Mouse (Mus musculus) hindbrain, embryonic 13.5 days (tissue): ENCODE results near the gene Rabl6. TPM values are rescaled to one million over a fixed set of nuclear protein-coding genes. Genes with fewer than 3 reads are reported as not detected.

Source experiments
- ATAC-seq: fragments of 200-750 bp; cut with Nextera tagmentation; 2 replicates; pipeline ENCODE4 v1.8.0; 2017; ENCODE audit warnings: moderate TSS enrichment; ENCODE audit not compliant: low FRiP score
- H3K27ac ChIP-seq: fragments of 300-500 bp; sonication (generic); 2 replicates; pipeline ENCODE4 v1.5.1; 2015; ENCODE audit warnings: inconsistent platforms, mild to moderate bottlenecking, moderate library complexity
- H3K27me3 ChIP-seq: fragments of 300-500 bp; sonication (generic); 2 replicates; pipeline ENCODE4 v1.6.1; 2015; ENCODE audit warnings: mild to moderate bottlenecking, inconsistent platforms
- H3K36me3 ChIP-seq: fragments of 300-500 bp; sonication (generic); 2 replicates; pipeline ENCODE4 v1.6.1; 2015; ENCODE audit warnings: mild to moderate bottlenecking, inconsistent platforms
- H3K4me1 ChIP-seq: fragments of 300-500 bp; sonication (generic); replicated peaks from 2 replicates; pipeline ENCODE4 v1.6.1; 2015; ENCODE audit warnings: inconsistent platforms
- H3K4me2 ChIP-seq: fragments of 300-500 bp; sonication (generic); 2 replicates; pipeline ENCODE4 v1.6.1; 2015; ENCODE audit warnings: inconsistent platforms, mild to moderate bottlenecking, moderate library complexity
- H3K4me3 ChIP-seq: fragments of 300-500 bp; sonication (generic); 2 replicates; pipeline ENCODE4 v1.5.1; 2015; ENCODE audit warnings: mild to moderate bottlenecking, inconsistent platforms
- H3K9ac ChIP-seq: fragments of 300-500 bp; sonication (generic); 2 replicates; pipeline ENCODE4 v1.6.1; 2015; ENCODE audit warnings: mild to moderate bottlenecking, inconsistent platforms
- H3K9me3 ChIP-seq: fragments of 300-500 bp; sonication (generic); 2 replicates; pipeline ENCODE4 v1.6.1; 2016; ENCODE audit warnings: inconsistent platforms
- WGBS: fragments of 180-500 bp; shearing (Covaris S2); methylation state at CpG from one replicate; pipeline ENCODE4 v1.1.7; 2015; 5-methylcytosine and 5-hydroxymethylcytosine counted together
- polyA plus RNA-seq: library from polyadenylated mRNA; unstranded; fragments of >200 nt; fragmentation: Nextera tagmentation; extraction: Ambion mirVana; gene quantifications from 2 replicates; pipeline ENCODE4 v1.2.1, GENCODE M21; 2015

Gene Rabl6
- polyA plus RNA-seq, 1 experiment from 2014 or later, result 75.5 TPM

DNA sequence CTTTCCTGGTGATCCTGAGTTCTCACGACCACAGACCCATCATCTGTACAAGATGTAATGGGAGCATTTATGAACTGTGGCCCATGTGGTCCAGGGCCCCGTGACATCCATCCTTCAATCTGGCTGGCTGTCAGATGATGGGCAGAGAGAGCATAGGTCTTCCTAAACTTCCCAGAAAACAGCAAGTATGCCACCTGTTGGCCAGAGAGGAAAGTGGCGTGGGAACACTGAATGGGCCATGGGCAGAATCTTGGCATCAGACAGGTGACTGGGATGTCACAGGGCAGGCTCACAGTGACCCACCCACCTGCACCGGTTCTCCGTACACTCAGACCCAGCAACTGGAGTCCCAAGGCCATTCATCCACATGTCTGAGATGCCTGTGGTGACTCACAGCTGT, 57.1 kb downstream of the Rabl6 start:
- no peak for ATAC-seq

DNA sequence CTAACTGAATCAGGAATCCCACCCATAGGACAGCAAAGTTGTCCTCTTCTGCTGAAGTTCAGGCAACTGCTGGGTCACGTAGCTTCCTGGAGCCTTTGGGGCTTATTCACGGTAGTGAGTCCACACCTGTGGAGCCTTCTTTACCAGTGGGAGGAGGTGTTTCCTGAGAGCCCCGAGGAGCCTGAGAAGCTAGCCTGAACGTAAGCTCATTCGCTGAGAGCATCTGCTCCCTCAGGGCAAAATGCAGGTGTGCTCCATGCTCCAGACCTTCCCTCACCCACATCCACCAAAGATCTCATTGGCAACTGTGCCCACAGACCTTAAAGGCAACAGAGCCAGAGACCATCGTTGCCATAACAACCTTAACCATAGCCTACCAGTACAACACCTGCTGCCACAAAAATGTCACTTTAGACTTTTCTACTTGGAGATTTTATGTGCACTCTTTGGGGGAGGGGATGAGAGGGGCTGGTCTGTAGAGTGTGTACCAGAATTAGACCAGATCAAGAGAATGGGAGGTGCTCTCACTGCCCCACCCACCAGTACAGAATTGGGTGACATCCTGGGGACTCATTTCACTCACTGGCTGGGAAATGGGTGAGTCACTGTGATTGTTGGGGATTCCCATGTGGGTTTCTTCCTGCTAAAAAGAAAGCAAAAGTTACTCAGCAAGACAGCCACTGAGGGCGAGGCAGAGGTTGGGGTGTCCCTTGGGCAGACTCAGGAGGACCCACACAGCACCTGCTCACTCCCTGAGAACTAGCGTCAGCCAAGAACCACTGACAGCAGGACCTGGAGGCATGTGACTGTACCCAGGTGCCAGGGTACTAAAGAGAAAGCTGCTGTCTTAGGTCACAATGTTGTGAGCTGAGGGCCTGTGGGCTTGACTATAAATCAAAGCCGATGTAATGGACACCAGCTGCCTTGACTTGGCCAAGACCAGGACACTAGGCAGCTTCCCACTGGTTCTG, 59.0 kb downstream of the Rabl6 start:
- 76% methylated on average over 9 of the region's 9 CpGs for WGBS

More for the DNA sequence above, 57.1 kb downstream of the Rabl6 start:
- Histone ChIP-seq H3K4me3 (no peak overlapping the region), H3K9me3 (no peaks in the 10 kb centered on the region), H3K9ac (no peak overlapping the region), H3K36me3 (no peaks in the 10 kb centered on the region), H3K4me2 (no peak overlapping the region), H3K27me3 (no peaks in the 10 kb centered on the region), H3K27ac (no peak overlapping the region), H3K4me1 (peaks cover 5% of the 10 kb centered on the region)
- 42% methylated on average over 5 of the region's 5 CpGs for WGBS

DNA sequence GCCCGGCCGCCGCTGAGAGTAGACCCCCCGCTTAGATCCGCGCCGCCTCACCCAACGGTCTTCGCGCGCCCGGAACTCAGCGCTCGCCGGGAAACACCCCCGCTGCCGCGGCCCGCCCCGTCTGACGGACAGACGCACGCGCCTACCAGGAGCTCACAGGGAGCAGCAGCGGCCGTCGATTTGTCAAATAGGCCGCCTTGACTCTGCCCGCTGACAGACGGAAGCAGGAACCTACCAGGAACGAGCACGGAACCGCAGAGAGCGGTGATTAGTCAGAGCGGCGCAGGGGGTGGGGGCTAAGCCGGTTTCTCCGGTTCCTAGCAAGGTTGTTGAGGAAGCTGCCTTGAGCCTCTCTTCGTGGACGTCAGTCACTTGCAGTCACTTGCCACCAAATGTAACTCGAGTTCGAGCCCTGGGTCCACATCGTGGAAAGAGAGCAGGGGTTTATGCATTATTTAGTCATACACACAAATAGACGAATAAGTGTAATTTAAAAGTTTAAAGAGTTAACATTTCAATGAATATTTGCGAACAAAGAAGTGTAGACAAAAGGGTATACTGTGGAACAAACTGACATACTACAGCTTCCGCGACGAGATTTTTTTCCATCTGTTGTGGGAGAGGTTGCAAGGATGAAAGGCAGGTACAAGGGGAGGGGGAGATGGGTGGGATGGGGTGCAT, 61.4 kb downstream of the Rabl6 start, which contains the start of gene Traf2:
Gene Traf2, minus strand, starts transcription at position 130 of the 681 bp plus-strand sequence.
- 3% methylated on average over 48 of the region's 48 CpGs for WGBS
- peak within 1 kb of the TSS; percentile 80 for H3K4me2 ChIP-seq
- H3K4me3 ChIP-seq, result peak within 1 kb of the TSS; percentile 63
- H3K27ac ChIP-seq, result peak within 1 kb of the TSS; percentile 52; the same call in 1 of the 2 replicates
- no peaks in the 10 kb centered on the region for H3K27me3 ChIP-seq
- H3K9me3 ChIP-seq, result no peaks in the 10 kb centered on the region
- H3K36me3 ChIP-seq, result no peaks in the 10 kb centered on the region
- ATAC-seq, result peak; percentile 99
- H3K9ac ChIP-seq, result peak within 1 kb of the TSS; percentile 80
- peaks cover 23% of the 10 kb centered on the region for H3K4me1 ChIP-seq

More for the DNA sequence above, 59.0 kb downstream of the Rabl6 start:
- no peak for ATAC-seq
- H3K36me3 ChIP-seq, result no peaks in the 10 kb centered on the region
- H3K9me3 ChIP-seq, result no peaks in the 10 kb centered on the region
- no peaks in the 10 kb centered on the region for H3K27me3 ChIP-seq
- peaks cover 21% of the 10 kb centered on the region for H3K4me1 ChIP-seq
- no peak overlapping the region for H3K27ac ChIP-seq
- H3K9ac ChIP-seq, result no peak overlapping the region
- H3K4me3 ChIP-seq, result no peak overlapping the region
- no peak overlapping the region for H3K4me2 ChIP-seq

DNA sequence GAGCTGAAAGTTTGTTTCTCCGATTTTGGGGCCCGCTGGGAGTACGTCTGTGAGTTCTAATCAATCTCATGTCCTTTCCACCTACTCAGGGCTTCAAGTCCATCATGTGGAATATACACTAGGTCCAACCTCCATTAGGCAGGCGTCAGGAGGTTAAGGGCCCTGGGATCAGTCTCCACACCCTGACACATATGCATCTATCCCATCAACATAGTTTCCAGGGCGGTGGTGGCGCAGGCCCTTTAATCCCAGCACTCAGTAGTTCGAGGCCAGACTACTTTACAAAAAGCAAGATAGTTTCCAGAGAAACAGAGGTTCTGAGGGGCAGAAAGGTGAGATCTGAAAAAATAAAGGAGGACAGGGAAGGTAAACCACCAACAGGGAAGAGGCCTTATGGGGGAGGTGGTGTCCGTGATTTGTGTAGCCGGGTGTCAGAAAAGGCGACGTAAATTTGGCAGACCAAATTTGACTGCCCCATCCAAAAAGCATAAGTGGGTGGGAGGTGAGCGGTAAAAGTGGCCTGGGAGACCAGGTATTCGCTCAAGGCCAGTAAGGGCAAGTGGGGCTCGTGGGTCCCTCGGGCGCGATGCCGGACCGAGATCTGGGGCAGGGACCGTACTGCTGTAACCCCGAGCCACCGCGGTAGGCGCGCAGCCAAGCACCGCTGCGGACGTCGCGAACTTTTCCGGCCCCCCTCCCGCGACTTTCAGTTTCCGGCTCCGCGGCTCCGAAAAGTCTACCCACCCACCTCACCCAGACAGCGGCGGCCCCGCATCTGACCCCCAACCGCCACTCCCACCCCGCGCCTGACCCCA, 62.1 kb downstream of the Rabl6 start:
- Histone ChIP-seq H3K4me3 (peak overlapping the region; percentile 63), H3K27ac (peak overlapping the region; percentile 52; the same call in 1 of the 2 replicates), H3K9ac (peak overlapping the region; percentile 80), H3K4me1 (peaks cover 27% of the 10 kb centered on the region), H3K4me2 (peak overlapping the region; percentile 80), H3K36me3 (no peaks in the 10 kb centered on the region), H3K27me3 (no peaks in the 10 kb centered on the region), H3K9me3 (no peaks in the 10 kb centered on the region)
- WGBS, result 9% methylated on average over 42 of the region's 43 CpGs
- ATAC-seq, result peak; percentile 57

DNA sequence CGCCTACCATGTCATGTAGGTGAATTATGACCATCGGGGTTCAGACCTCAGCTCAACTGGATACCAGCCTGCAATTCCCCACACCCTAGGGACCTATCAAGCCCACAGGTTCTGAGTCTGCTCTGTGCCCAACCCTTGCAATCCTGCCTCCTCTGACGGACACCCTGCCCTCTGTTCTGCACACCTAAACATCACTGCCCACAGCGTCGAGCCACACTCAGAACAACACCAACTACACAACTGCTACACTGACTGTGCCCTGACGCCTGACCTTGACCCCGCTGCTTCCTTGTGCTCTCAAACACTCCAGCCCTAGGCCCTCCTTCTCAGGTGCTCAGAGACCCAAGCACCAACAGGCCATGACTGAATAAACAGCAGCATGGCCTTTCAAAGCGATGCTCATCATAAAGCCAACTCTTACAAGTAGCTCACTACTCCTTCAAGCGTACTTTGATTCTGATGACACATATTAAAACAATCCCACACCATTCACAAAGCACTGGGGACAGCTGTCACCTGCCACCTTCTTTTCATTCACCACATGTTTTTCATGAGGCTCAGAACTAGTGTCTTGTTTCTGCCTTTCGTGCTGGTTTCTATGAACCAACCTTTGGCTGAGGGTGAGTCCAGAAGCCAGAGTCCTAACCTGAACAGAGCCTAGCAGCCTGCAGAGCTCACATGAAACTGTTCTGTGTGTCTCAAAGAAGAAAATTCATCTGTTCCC, 66.5 kb downstream of the Rabl6 start:
- no peak overlapping the region for H3K27ac ChIP-seq
- no peak for ATAC-seq

DNA sequence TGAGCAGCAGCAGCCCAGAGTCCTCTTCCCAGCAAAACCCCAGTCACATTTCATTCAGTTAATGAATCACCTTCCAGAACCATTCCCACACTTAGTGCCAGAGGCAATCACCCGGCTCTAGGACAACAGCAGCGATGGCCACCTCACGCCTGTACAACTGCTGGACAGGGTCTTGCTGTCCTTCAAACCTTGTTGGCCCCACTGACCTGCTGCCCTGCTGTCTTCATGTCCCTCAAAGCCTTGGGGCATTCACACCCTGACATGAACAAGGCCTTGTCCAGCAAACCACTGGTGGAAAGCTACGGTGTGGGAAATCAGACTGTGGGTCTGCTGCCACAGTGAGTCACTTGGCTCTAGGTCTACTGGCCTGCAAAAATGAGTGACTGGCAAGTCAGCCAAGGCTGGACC, 67.8 kb downstream of the Rabl6 start:
- peaks cover 24% of the 10 kb centered on the region for H3K36me3 ChIP-seq
- 94% methylated on average over 4 of the region's 4 CpGs for WGBS
- no peak overlapping the region for H3K9ac ChIP-seq
- H3K4me1 ChIP-seq, result peaks cover 17% of the 10 kb centered on the region
- no peak overlapping the region for H3K27ac ChIP-seq
- H3K27me3 ChIP-seq, result no peaks in the 10 kb centered on the region
- no peak overlapping the region for H3K4me3 ChIP-seq
- no peak for ATAC-seq
- H3K4me2 ChIP-seq, result no peak overlapping the region
- no peaks in the 10 kb centered on the region for H3K9me3 ChIP-seq

More for the DNA sequence above, 66.5 kb downstream of the Rabl6 start:
- H3K9me3 ChIP-seq, result no peaks in the 10 kb centered on the region
- 0 out of 2 replicates have a peak overlapping the region, but pooled peaks have one; percentile 9 for H3K9ac ChIP-seq
- H3K4me2 ChIP-seq, result no peak overlapping the region
- H3K4me1 ChIP-seq, result peaks cover 24% of the 10 kb centered on the region
- H3K27me3 ChIP-seq, result no peaks in the 10 kb centered on the region
- 86% methylated on average over 10 of the region's 10 CpGs for WGBS
- peaks cover 12% of the 10 kb centered on the region for H3K36me3 ChIP-seq
- no peak overlapping the region for H3K4me3 ChIP-seq

DNA sequence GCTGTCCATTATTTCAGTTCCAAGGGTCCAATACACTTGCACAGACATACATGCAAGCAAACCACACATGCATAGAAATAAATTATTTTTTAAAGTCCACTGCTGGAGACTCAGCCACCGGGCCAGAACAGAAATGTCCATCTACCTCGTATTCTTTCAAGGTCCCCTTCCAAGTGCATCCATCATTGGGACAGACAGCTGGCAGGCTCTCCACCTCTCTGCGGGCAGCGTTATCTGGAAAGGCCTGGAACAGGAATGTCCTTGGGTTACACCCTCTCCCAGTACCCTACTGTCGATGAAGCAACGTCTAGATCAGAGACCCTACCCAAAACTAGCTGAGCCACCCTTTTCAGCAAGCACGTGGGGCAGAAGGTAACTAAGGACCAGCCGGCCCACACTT, 71.8 kb downstream of the Rabl6 start:
- no peak for ATAC-seq
- H3K27me3 ChIP-seq, result no peaks in the 10 kb centered on the region
- 92% methylated on average over 8 of the region's 8 CpGs for WGBS

DNA sequence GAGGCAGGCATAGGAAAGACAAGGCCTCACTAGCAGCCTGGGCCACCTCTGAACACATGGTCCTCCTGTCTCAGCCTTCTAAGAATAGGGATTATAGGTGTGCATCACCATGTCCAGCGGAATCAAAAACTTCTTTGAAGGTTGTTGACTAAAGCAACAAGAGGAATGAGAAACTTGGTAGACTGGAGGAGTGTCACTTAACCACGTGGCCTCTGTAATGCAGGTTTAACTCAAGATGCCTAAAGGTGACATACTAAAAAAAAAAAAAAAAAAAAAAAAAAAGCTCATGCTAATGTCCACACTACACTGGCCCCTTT, 73.5 kb downstream of the Rabl6 start:
- H3K4me3 ChIP-seq, result no peak overlapping the region
- ATAC-seq, result no peak
- peaks cover 46% of the 10 kb centered on the region for H3K36me3 ChIP-seq
- no peaks in the 10 kb centered on the region for H3K9me3 ChIP-seq
- 100% methylated on average over 2 of the region's 2 CpGs for WGBS
- H3K4me2 ChIP-seq, result no peak overlapping the region
- no peaks in the 10 kb centered on the region for H3K27me3 ChIP-seq
- H3K27ac ChIP-seq, result no peak overlapping the region
- H3K9ac ChIP-seq, result no peak overlapping the region
- H3K4me1 ChIP-seq, result no peaks in the 10 kb centered on the region

More for the DNA sequence above, 71.8 kb downstream of the Rabl6 start:
- Histone ChIP-seq H3K4me1 (no peaks in the 10 kb centered on the region), H3K27ac (no peak overlapping the region), H3K36me3 (peaks cover 37% of the 10 kb centered on the region), H3K4me3 (no peak overlapping the region), H3K9me3 (no peaks in the 10 kb centered on the region), H3K4me2 (no peak overlapping the region), H3K9ac (no peak overlapping the region)

DNA sequence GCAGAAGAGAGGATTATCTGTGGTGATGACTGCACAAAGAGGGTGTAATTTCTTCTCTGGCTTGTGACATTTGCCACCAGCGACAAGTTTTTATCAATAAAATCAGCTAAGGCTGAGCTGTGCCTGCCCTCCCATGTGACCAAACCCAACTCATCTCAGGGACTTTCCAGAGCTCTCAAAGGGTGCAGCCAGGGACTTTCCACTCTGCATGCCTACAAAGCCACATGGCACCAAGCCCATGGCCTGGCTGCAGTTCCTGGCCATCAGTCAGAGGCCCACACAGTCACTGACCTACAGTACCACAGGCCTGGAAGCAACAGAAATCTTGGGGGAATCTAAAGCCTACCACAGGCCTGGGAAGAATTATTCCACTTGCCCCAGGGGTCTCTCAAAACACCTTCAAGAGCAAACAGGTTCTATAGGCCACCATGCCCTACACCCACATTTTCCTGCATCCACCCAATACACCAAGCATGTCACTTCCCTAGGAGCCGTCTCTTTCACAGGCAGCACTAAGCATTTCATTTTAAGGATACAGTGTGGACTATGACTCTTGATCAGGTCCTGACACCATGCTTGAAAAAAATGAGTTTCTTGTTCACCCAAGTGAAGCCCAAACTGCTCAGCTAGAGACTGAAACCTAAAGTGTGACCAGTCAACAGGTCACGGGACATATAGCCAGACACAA, 74.0 kb downstream of the Rabl6 start:
- Histone ChIP-seq H3K9me3 (no peaks in the 10 kb centered on the region), H3K36me3 (peaks cover 51% of the 10 kb centered on the region), H3K9ac (0 out of 2 replicates have a peak overlapping the region, but pooled peaks have one; percentile 8), H3K27me3 (no peaks in the 10 kb centered on the region), H3K4me2 (no peak overlapping the region), H3K4me1 (no peaks in the 10 kb centered on the region), H3K4me3 (no peak overlapping the region), H3K27ac (no peak overlapping the region)
- no peak for ATAC-seq
- 89% methylated on average over 3 of the region's 3 CpGs for WGBS

DNA sequence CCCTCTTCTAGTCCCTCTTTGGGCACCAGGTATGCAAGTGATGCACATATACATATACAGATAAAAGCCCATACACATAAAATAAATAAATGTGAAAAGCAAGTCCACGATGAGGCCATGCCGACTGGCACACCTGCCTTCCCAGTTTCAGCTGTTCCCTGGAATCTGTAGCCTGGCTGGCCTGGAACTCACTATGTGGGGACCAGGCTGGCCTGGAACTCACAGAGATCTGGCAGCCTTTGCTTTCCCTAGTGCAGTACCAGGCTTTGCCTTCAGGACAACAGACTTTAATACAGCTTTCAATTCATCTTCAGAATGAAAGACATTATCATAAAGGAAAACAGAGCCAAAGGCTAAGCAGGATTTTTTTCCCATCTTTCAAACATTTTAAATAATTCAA, 74.6 kb downstream of the Rabl6 start:
- no peak for ATAC-seq

More for the DNA sequence above, 74.6 kb downstream of the Rabl6 start:
- no peaks in the 10 kb centered on the region for H3K4me1 ChIP-seq
- no peak overlapping the region for H3K27ac ChIP-seq
- H3K9me3 ChIP-seq, result no peaks in the 10 kb centered on the region
- H3K4me2 ChIP-seq, result no peak overlapping the region
- WGBS, result 91% methylated on average over 2 of the region's 2 CpGs
- peaks cover 57% of the 10 kb centered on the region for H3K36me3 ChIP-seq
- H3K4me3 ChIP-seq, result no peak overlapping the region
- H3K27me3 ChIP-seq, result no peaks in the 10 kb centered on the region
- H3K9ac ChIP-seq, result no peak overlapping the region
